Mouse (Mus musculus) kidney, postnatal 0 days (tissue): ENCODE data around the gene Cdkn3. TPM values are rescaled to one million over a fixed set of nuclear protein-coding genes. Genes with fewer than 3 reads are reported as not detected.
"Not testable (repeated sequence)": the region's sequence is repeated elsewhere in the genome, so short reads cannot be mapped to it uniquely, and the experiment has no call there.

Experiments
- ATAC-seq: fragments of 200-750 bp; cut with Nextera tagmentation; replicated peaks from 2 replicates; pipeline ENCODE4 v1.8.0; 2017; ENCODE audit warnings: low read depth, moderate number of reproducible peaks, moderate TSS enrichment, moderate library complexity; ENCODE audit not compliant: low FRiP score
- DNase-seq: peaks from one replicate; pipeline ENCODE4 v3.0.0-alpha.2; 2016; ENCODE audit warnings: low spot score
- H3K27ac ChIP-seq: fragments of 300-500 bp; sonication (generic); 2 replicates; pipeline ENCODE4 v1.5.1; 2014; ENCODE audit warnings: mild to moderate bottlenecking
- H3K27me3 ChIP-seq: fragments of 300-500 bp; sonication (generic); 2 replicates; pipeline ENCODE4 v1.6.1; 2014; ENCODE audit warnings: low read length, mixed read lengths; ENCODE audit not compliant: insufficient read depth
- H3K36me3 ChIP-seq: fragments of 300-500 bp; sonication (generic); 2 replicates; pipeline ENCODE4 v1.6.1; 2014; ENCODE audit warnings: low read length, mixed read lengths; ENCODE audit not compliant: insufficient read depth
- H3K4me1 ChIP-seq: fragments of 300-500 bp; sonication (generic); replicated peaks from 2 replicates; pipeline ENCODE4 v1.6.1; 2014; ENCODE audit warnings: antibody characterized with exemption, low read length, mixed read lengths; ENCODE audit not compliant: insufficient read depth
- H3K4me2 ChIP-seq: fragments of 300-500 bp; sonication (generic); 2 replicates; pipeline ENCODE4 v1.6.1; 2014; ENCODE audit warnings: mild to moderate bottlenecking, low read length, moderate library complexity, mixed read lengths
- H3K4me3 ChIP-seq: fragments of 300-500 bp; sonication (generic); replicated peaks from 2 replicates; pipeline ENCODE4 v1.5.1; 2014; ENCODE audit warnings: low read depth, low read length
- H3K9ac ChIP-seq: fragments of 300-500 bp; sonication (generic); 2 replicates; pipeline ENCODE4 v1.6.1; 2014; ENCODE audit warnings: low read depth, low read length
- H3K9me3 ChIP-seq: fragments of 300-500 bp; sonication (generic); replicated peaks from 2 replicates; pipeline ENCODE4 v1.6.1; 2016; ENCODE audit warnings: low read length, inconsistent platforms, mixed read lengths
- CTCF ChIP-seq: IDR thresholded peaks from 2 replicates; pipeline ENCODE4 v1.5.1; 2016; ENCODE audit warnings: antibody characterized with exemption, low read depth, mild to moderate bottlenecking, moderate library complexity
- WGBS: fragments of 180-500 bp; shearing (Covaris S2); extraction: QIAGEN DNeasy Blood & Tissue Kit; methylation state at CpG from one replicate; pipeline ENCODE4 v1.1.7; 2014; 5-methylcytosine and 5-hydroxymethylcytosine counted together
- polyA plus RNA-seq: library from polyadenylated mRNA; unstranded; fragments of >200 nt; fragmentation: Nextera tagmentation; extraction: Ambion mirVana; gene quantifications from 2 replicates; pipeline ENCODE4 v1.2.1, GENCODE M21; 2015

The Cdkn3 gene
- polyA plus RNA-seq, 1 experiment from 2014 or later = 44.0 TPM

GRCm38 (mm10) chr14:46818743-46819142 lies 58.4 kb downstream of the Cdkn3 start:
- no peak overlapping the region for H3K4me2 ChIP-seq
- H3K4me1 ChIP-seq = peaks cover 8% of the 10 kb centered on the region
- H3K27ac ChIP-seq = no peak overlapping the region
- H3K9ac ChIP-seq = no peak overlapping the region
- ATAC-seq (no peak), DNase-seq (no peak)
- H3K9me3 ChIP-seq = no peaks in the 10 kb centered on the region
- no peak for TF ChIP-seq CTCF
- H3K4me3 ChIP-seq = no peak overlapping the region
- no peaks in the 10 kb centered on the region for H3K27me3 ChIP-seq
- 80% methylated on average over 7 of the region's 7 CpGs for WGBS
- peaks cover 21% of the 10 kb centered on the region for H3K36me3 ChIP-seq

GRCm38 (mm10) chr14:46819961-46820360 lies 59.6 kb downstream of the Cdkn3 start:
- not testable (repeated sequence) for ATAC-seq, H3K4me1 ChIP-seq, H3K27me3 ChIP-seq, H3K4me3 ChIP-seq, H3K9me3 ChIP-seq, H3K4me2 ChIP-seq, H3K27ac ChIP-seq, H3K9ac ChIP-seq, DNase-seq
- H3K36me3 ChIP-seq = peaks cover 17% of the 10 kb centered on the region
- 75% methylated on average over 5 of the region's 6 CpGs for WGBS

Other genes with a start within 250 kb of the Cdkn3 start
- gene Cnih1, start 27.9 kb downstream of the Cdkn3 start, polyA plus RNA-seq = 170 and 187 TPM in 2 replicates
- 58.3 and 70.3 TPM in 2 replicates for gene Gmfb, start 61.7 kb downstream of the Cdkn3 start, polyA plus RNA-seq
- 41.9 and 44.0 TPM in 2 replicates for gene Cgrrf1, start 71.6 kb downstream of the Cdkn3 start, polyA plus RNA-seq
- gene Samd4, start 122.3 kb downstream of the Cdkn3 start, polyA plus RNA-seq = 4.4 and 5.2 TPM in 2 replicates